In the genomic region with DNA sequence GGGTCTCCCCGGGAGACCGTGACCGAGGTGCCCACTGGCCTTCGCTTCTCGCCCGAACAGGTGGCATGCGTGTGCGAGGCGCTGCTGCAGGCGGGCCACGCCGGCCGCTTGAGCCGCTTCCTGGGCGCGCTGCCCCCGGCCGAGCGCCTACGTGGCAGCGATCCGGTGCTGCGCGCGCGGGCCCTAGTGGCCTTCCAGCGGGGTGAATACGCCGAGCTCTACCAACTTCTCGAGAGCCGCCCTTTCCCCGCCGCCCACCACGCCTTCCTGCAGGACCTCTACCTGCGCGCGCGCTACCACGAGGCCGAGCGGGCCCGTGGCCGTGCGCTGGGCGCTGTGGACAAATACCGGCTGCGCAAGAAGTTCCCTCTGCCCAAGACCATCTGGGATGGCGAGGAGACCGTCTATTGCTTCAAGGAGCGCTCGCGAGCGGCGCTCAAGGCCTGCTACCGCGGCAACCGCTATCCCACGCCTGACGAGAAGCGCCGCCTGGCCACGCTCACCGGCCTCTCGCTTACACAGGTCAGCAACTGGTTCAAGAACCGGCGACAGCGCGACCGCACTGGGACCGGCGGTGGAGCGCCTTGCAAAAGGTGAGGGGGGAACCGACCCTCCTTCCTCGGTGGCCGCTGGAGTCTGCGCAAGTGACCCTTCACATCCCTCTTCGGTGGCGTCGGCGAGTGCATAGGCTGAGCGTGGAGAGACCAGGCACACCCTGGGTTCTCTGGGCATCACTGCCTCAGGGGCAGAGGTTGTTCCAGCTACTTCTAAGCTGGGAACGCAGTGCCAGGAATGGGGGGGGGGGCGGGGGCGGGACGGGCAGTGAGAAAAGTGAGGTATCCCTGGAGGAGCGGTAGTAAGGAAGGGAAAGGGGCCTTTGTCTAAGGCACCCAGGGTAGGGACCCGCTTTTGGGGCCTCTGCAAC, we compare ENCODE assay signal across 8 mouse cellular contexts. TPM values are rescaled to one million over a fixed set of nuclear protein-coding genes. Genes with fewer than 3 reads are reported as not detected.
A peak's percentile ranks its signal among the peaks of the same experiment; 100 is the strongest.
DNase-seq lines count a peak whose midpoint lies in the region; ATAC-seq and TF ChIP-seq lines count a peak whose summit lies in the region.

No protein-coding gene starts in this region.

- H3K4me2 ChIP-seq in lung, embryonic 16.5 days (ENCODE audit: low read depth, low read length), result peak overlapping the region; percentile 91

- TF ChIP-seq POLR2A in bone marrow, adult 2 months (IDR thresholded peaks at IDR 0.05; ENCODE audit: borderline replicate concordance, control insufficient read depth, low read depth, low read length), result peak; percentile 39; the same call in 1 of the 2 replicates
- no peak for TF ChIP-seq POLR2A in small intestine, adult 2 months (IDR thresholded peaks at IDR 0.05; ENCODE audit: low read depth, low read length)

- ATAC-seq in lung, embryonic 16.5 days (ENCODE audit: low read depth), result no peak

- H3K27me3 ChIP-seq in lung, embryonic 16.5 days (ENCODE audit: control insufficient read depth, insufficient read depth, low read depth, low read length), result no peaks in the 10 kb centered on the region
- peaks cover 13% of the 10 kb centered on the region for H3K27me3 ChIP-seq in small intestine, adult 2 months (ENCODE audit: control insufficient read depth, insufficient read depth, low read length)

- H3K9ac ChIP-seq in lung, embryonic 16.5 days (ENCODE audit: low read length), result peak overlapping the region; percentile 91

- DNase-seq in right cerebral cortex, postnatal 10 days (ENCODE audit: low spot score in 2 of 2), result peak; percentile 50 to 52
- DNase-seq in right cerebral cortex, postnatal 4 days, result no peak
- peak; percentile 43 to 70 for DNase-seq in gastrocnemius, postnatal 4 days (ENCODE audit: low spot score in 2 of 2)
- peak; percentile 70 for DNase-seq in kidney, adult 18-20 months
- DNase-seq in natural killer cell, adult 2 months (ENCODE audit: low spot score in 2 of 2), result no peak

- peak overlapping the region; percentile 13 for H3K4me3 ChIP-seq in bone marrow, adult 2 months (replicated peaks; ENCODE audit: control insufficient read depth, low read depth, low read length)
- H3K4me3 ChIP-seq in lung, embryonic 16.5 days (ENCODE audit: low read length), result peak overlapping the region; percentile 67
- peak overlapping the region; percentile 92 for H3K4me3 ChIP-seq in small intestine, adult 2 months (ENCODE audit: low read depth, low read length)

- WGBS in bone marrow, adult 2 months, result under 1% methylated on average over 86 of the region's 87 CpGs
- under 1% methylated on average over 84 of the region's 87 CpGs for WGBS in lung, embryonic 16.5 days
- WGBS in small intestine, adult 2 months, result under 1% methylated on average over 85 of the region's 87 CpGs

- TF ChIP-seq CTCF in bone marrow, adult 2 months (IDR thresholded peaks at IDR 0.05; ENCODE audit: control insufficient read depth, insufficient read depth, low read length), result no peak
- no peak for TF ChIP-seq CTCF in small intestine, adult 2 months (IDR thresholded peaks at IDR 0.05; ENCODE audit: extremely low read depth, insufficient read length, insufficient replicate concordance, low read depth, low read length)

- no peaks in the 10 kb centered on the region for H3K9me3 ChIP-seq in lung, embryonic 16.5 days (ENCODE audit: control insufficient read depth, low read length)

- peaks cover 2% of the 10 kb centered on the region; the same call in 1 of the 2 replicates for H3K4me1 ChIP-seq in bone marrow, adult 2 months (ENCODE audit: control insufficient read depth, insufficient read depth, low read length)
- H3K4me1 ChIP-seq in lung, embryonic 16.5 days (replicated peaks; ENCODE audit: control insufficient read depth, insufficient read depth, low read length), result peaks cover 27% of the 10 kb centered on the region
- H3K4me1 ChIP-seq in small intestine, adult 2 months (ENCODE audit: control insufficient read depth, insufficient read depth, insufficient read length, low read length), result peaks cover 13% of the 10 kb centered on the region

- peak overlapping the region; percentile 36; the same call in 1 of the 2 replicates for H3K27ac ChIP-seq in bone marrow, adult 2 months (ENCODE audit: control insufficient read depth, insufficient read depth, low read depth, low read length, poor library complexity)
- H3K27ac ChIP-seq in lung, embryonic 16.5 days (ENCODE audit: low read length), result peak overlapping the region; percentile 99
- peak overlapping the region; percentile 37 for H3K27ac ChIP-seq in small intestine, adult 2 months (ENCODE audit: insufficient read depth, low read depth, low read length)

- 0 out of 2 replicates have a peak, but pooled peaks cover 2% of the 10 kb centered on the region for H3K36me3 ChIP-seq in lung, embryonic 16.5 days (ENCODE audit: control insufficient read depth, insufficient read depth, low read length)
- no peaks in the 10 kb centered on the region for H3K36me3 ChIP-seq in small intestine, adult 2 months (ENCODE audit: control insufficient read depth, insufficient read depth, low read length)

RNA-seq across cellular contexts. Expression of a gene that starts 0.7 kb away (rescaled TPM):
- polyA plus RNA-seq in bone marrow, adult 2 months (2011; ENCODE audit: insufficient read depth, insufficient read length, low replicate concordance, missing spikeins), result 4.7 and 6.5 TPM in 2 replicates
- total RNA-seq in gastrocnemius, postnatal 4 days (2021), result 10 to 100 TPM; 13.5 to 14.7 TPM
- polyA plus RNA-seq in lung, embryonic 16.5 days (2015; fragmentation: Nextera tagmentation; extraction: Ambion mirVana), result 7.2 and 7.5 TPM in 2 replicates
- 14.1 and 14.5 TPM in 2 replicates for polyA plus RNA-seq in small intestine, adult 2 months (2012; rRNA removed)

RNA-seq across cellular contexts. Expression of a gene that starts 11.4 kb away (rescaled TPM):
- 25.8 and 42.6 TPM in 2 replicates for polyA plus RNA-seq in bone marrow, adult 2 months (2011; ENCODE audit: insufficient read depth, insufficient read length, low replicate concordance, missing spikeins)
- total RNA-seq in gastrocnemius, postnatal 4 days (2021), result 100 to 1,000 TPM; 287 to 292 TPM
- 28.7 and 29.3 TPM in 2 replicates for polyA plus RNA-seq in lung, embryonic 16.5 days (2015; fragmentation: Nextera tagmentation; extraction: Ambion mirVana)
- 353 and 387 TPM in 2 replicates for polyA plus RNA-seq in small intestine, adult 2 months (2012; rRNA removed)

RNA-seq across cellular contexts. Expression of a gene that starts 19.1 kb away (rescaled TPM):
- polyA plus RNA-seq in bone marrow, adult 2 months (2011; ENCODE audit: insufficient read depth, insufficient read length, low replicate concordance, missing spikeins), result 21.4 and 27.7 TPM in 2 replicates
- total RNA-seq in gastrocnemius, postnatal 4 days (2021), result 10 to 100 TPM; 52.4 to 55.4 TPM
- 11.3 and 11.9 TPM in 2 replicates for polyA plus RNA-seq in lung, embryonic 16.5 days (2015; fragmentation: Nextera tagmentation; extraction: Ambion mirVana)
- 13.9 and 16.3 TPM in 2 replicates for polyA plus RNA-seq in small intestine, adult 2 months (2012; rRNA removed)

RNA-seq across cellular contexts. Expression of a gene that starts 23.1 kb away (rescaled TPM):
- not detected in 2 replicates for polyA plus RNA-seq in bone marrow, adult 2 months (2011; ENCODE audit: insufficient read depth, insufficient read length, low replicate concordance, missing spikeins)
- under 1 TPM; 0.34 to 0.62 TPM for total RNA-seq in gastrocnemius, postnatal 4 days (2021)
- 1.9 and 2.2 TPM in 2 replicates for polyA plus RNA-seq in lung, embryonic 16.5 days (2015; fragmentation: Nextera tagmentation; extraction: Ambion mirVana)
- polyA plus RNA-seq in small intestine, adult 2 months (2012; rRNA removed), result not detected in 2 replicates

RNA-seq across cellular contexts. Expression of a gene that starts 24.6 kb away (rescaled TPM):
- polyA plus RNA-seq in bone marrow, adult 2 months (2011; ENCODE audit: insufficient read depth, insufficient read length, low replicate concordance, missing spikeins), result 3.9 and 4.8 TPM in 2 replicates
- 1 to 10 TPM; 8.0 to 8.4 TPM for total RNA-seq in gastrocnemius, postnatal 4 days (2021)
- polyA plus RNA-seq in lung, embryonic 16.5 days (2015; fragmentation: Nextera tagmentation; extraction: Ambion mirVana), result 16.2 and 16.3 TPM in 2 replicates
- polyA plus RNA-seq in small intestine, adult 2 months (2012; rRNA removed), result 6.1 and 14.9 TPM in 2 replicates

Comparison
In these comparisons a context has a peak if more than half of its experiments do, and no peak if none do; other contexts are left out.
1. DNase-seq: peak in right cerebral cortex, postnatal 10 days (2 of 2), gastrocnemius, postnatal 4 days (2 of 2) and kidney, adult 18-20 months (single experiment); none in right cerebral cortex, postnatal 4 days (single experiment) and natural killer cell, adult 2 months (0 of 2).
2. H3K27ac ChIP-seq: peak in every context shown above with its lines; median percentile 99 in lung, embryonic 16.5 days; 37 in small intestine, adult 2 months; 36 in bone marrow, adult 2 months.
3. H3K4me3 ChIP-seq: peak in every context shown above with its lines; median percentile 92 in small intestine, adult 2 months; 67 in lung, embryonic 16.5 days; 13 in bone marrow, adult 2 months.